Mouse (Mus musculus): ENCODE results near the gene Pdk2. TPM values are rescaled to one million over a fixed set of nuclear protein-coding genes. Genes with fewer than 3 reads are reported as not detected.

Pdk2 gene
- polyA plus RNA-seq, 1 experiment = 167 TPM

DNA sequence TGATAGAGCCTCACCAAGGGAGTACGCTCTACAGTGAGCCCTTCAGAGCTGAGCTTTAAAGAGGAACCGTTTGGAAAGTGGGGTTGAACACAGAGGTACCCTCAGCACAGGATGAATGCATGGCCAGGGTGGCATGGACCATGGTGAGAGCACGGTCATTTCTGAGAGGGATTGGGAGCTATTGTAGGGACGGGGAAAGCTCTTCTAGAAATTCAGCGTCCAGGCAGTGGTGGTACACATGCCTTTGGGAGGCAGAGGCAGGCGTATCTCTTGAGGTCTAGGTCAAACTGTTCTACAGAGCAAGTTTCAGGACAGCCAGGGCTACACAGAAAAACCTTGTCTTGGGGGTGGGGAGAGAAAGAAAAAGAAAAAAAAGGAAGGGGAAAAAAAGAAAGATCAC lies 44.2 kb downstream of the Pdk2 start:
- Histone ChIP-seq H3K4me1 (ENCODE audit: control insufficient read depth, insufficient read depth, insufficient read length, low read length) (peaks cover 54% of the 10 kb centered on the region), H3K36me3 (ENCODE audit: control insufficient read depth, insufficient read depth, low read length) (peaks cover 31% of the 10 kb centered on the region), H3K27ac (ENCODE audit: insufficient read depth, low read depth, low read length) (peak overlapping the region; percentile 51), H3K27me3 (ENCODE audit: control insufficient read depth, insufficient read depth, low read length) (no peaks in the 10 kb centered on the region), H3K4me3 (ENCODE audit: low read depth, low read length) (no peak overlapping the region)
- WGBS = 88% methylated on average over 6 of the region's 6 CpGs
- TF ChIP-seq CTCF (IDR thresholded peaks at IDR 0.05; ENCODE audit: extremely low read depth, insufficient read length, insufficient replicate concordance, low read depth, low read length) = no peak
- no peak for TF ChIP-seq POLR2A (IDR thresholded peaks at IDR 0.05; ENCODE audit: low read depth, low read length)

DNA sequence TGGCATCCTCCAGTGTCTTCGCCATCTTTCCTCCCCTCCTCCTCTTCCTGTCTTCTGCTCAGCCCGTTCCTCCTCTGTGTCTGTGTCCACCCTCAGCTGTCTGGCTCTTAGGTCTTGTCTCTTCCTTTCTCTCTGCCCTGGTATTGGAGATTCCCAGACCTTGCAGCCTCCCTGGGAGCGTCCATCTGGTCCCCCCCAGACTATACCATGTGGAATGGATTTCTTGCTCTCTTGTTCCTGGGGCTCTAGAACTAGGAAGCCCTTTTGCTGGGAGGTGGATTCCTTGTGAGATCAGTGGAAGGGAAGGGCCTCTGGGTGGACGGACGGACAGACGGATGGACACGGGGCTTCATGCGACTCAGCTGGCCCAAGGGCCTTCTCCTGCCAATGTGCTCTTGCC lies 45.1 kb downstream of the Pdk2 start:
- 78% methylated on average over 8 of the region's 8 CpGs for WGBS
- Histone ChIP-seq H3K4me3 (ENCODE audit: low read depth, low read length) (no peak overlapping the region), H3K4me1 (ENCODE audit: control insufficient read depth, insufficient read depth, insufficient read length, low read length) (peaks cover 53% of the 10 kb centered on the region), H3K27ac (ENCODE audit: insufficient read depth, low read depth, low read length) (no peak overlapping the region), H3K27me3 (ENCODE audit: control insufficient read depth, insufficient read depth, low read length) (no peaks in the 10 kb centered on the region), H3K36me3 (ENCODE audit: control insufficient read depth, insufficient read depth, low read length) (peaks cover 23% of the 10 kb centered on the region)
- no peak for TF ChIP-seq POLR2A (IDR thresholded peaks at IDR 0.05; ENCODE audit: low read depth, low read length)
- no peak for TF ChIP-seq CTCF (IDR thresholded peaks at IDR 0.05; ENCODE audit: extremely low read depth, insufficient read length, insufficient replicate concordance, low read depth, low read length)

DNA sequence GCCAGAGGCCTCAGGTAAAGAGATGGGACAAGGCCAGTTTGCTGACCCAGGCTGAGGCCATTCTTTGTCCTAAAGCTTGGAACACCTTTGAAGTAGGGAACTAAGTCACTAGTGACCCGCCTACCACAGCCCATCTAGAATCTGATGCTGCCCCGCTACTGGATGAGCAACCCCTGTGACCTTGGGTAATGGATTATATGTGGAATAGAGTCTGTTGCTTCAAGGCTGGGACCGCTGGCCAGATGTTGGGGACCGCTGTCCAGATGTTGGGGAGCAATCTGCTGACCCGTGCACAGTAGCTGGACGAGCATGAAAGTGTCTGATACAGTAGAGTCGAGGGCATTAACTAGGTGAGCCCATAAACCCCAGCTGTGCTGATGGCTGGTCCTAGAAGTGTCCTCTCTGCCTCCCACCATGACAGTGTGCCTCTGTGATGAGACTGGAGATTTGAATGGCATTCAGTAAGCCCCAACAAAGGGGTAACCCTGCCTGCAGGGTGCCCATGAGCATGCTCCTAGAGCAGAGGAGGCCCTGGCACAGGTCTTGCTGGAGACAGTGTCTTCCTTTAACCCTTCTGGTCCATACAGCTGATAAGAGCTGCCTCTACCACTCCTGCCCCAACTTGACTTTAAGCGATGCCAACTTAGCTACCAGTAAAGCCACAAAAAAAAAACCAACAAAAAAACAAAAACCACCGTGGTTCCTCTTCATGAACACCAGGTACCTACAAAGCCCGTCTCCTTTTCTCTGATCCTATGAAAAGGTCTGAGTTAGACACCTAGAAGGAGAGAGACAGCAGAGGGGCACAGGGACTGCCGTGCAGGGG lies 46.0 kb downstream of the Pdk2 start:
- H3K27ac ChIP-seq (ENCODE audit: insufficient read depth, low read depth, low read length) = no peak overlapping the region
- WGBS = 75% methylated on average over 11 of the region's 11 CpGs
- H3K4me1 ChIP-seq (ENCODE audit: control insufficient read depth, insufficient read depth, insufficient read length, low read length) = peaks cover 46% of the 10 kb centered on the region
- no peak overlapping the region for H3K4me3 ChIP-seq (ENCODE audit: low read depth, low read length)
- peaks cover 17% of the 10 kb centered on the region for H3K36me3 ChIP-seq (ENCODE audit: control insufficient read depth, insufficient read depth, low read length)
- TF ChIP-seq CTCF (IDR thresholded peaks at IDR 0.05; ENCODE audit: extremely low read depth, insufficient read length, insufficient replicate concordance, low read depth, low read length) = no peak
- TF ChIP-seq POLR2A (IDR thresholded peaks at IDR 0.05; ENCODE audit: low read depth, low read length) = no peak
- H3K27me3 ChIP-seq (ENCODE audit: control insufficient read depth, insufficient read depth, low read length) = no peaks in the 10 kb centered on the region

GRCm38 (mm10) chr11:94994208-94994814 lies 46.8 kb downstream of the Pdk2 start:
- no peak for TF ChIP-seq CTCF (IDR thresholded peaks at IDR 0.05; ENCODE audit: extremely low read depth, insufficient read length, insufficient replicate concordance, low read depth, low read length)
- TF ChIP-seq POLR2A (IDR thresholded peaks at IDR 0.05; ENCODE audit: low read depth, low read length) = peak; percentile 2; the same call in 1 of the 2 replicates
- H3K4me3 ChIP-seq (ENCODE audit: low read depth, low read length) = peak overlapping the region; percentile 66
- H3K4me1 ChIP-seq (ENCODE audit: control insufficient read depth, insufficient read depth, insufficient read length, low read length) = peaks cover 50% of the 10 kb centered on the region
- WGBS = 49% methylated on average over 10 of the region's 10 CpGs
- H3K27me3 ChIP-seq (ENCODE audit: control insufficient read depth, insufficient read depth, low read length) = no peaks in the 10 kb centered on the region
- H3K36me3 ChIP-seq (ENCODE audit: control insufficient read depth, insufficient read depth, low read length) = peaks cover 12% of the 10 kb centered on the region
- peak overlapping the region; percentile 61; the same call in 1 of the 2 replicates for H3K27ac ChIP-seq (ENCODE audit: insufficient read depth, low read depth, low read length)

- TF ChIP-seq POLR2A (IDR thresholded peaks at IDR 0.05; ENCODE audit: low read depth, low read length) (peak; percentile 84), CTCF (IDR thresholded peaks at IDR 0.05; ENCODE audit: extremely low read depth, insufficient read length, insufficient replicate concordance, low read depth, low read length) (no peak)
- Histone ChIP-seq H3K4me3 (ENCODE audit: low read depth, low read length) (peak overlapping the region; percentile 66), H3K4me1 (ENCODE audit: control insufficient read depth, insufficient read depth, insufficient read length, low read length) (peaks cover 48% of the 10 kb centered on the region), H3K27ac (ENCODE audit: insufficient read depth, low read depth, low read length) (peak overlapping the region; percentile 73), H3K27me3 (ENCODE audit: control insufficient read depth, insufficient read depth, low read length) (no peaks in the 10 kb centered on the region), H3K36me3 (ENCODE audit: control insufficient read depth, insufficient read depth, low read length) (peaks cover 9% of the 10 kb centered on the region)
- WGBS = under 1% methylated on average over 22 of the region's 22 CpGs
Measured at GRCm38 (mm10) chr11:94992754-94993606, 48.2 kb downstream of the Pdk2 start.

GRCm38 (mm10) chr11:94992480-94992753 lies 48.7 kb downstream of the Pdk2 start:
- Histone ChIP-seq H3K36me3 (ENCODE audit: control insufficient read depth, insufficient read depth, low read length) (peaks cover 9% of the 10 kb centered on the region), H3K27me3 (ENCODE audit: control insufficient read depth, insufficient read depth, low read length) (no peaks in the 10 kb centered on the region), H3K4me1 (ENCODE audit: control insufficient read depth, insufficient read depth, insufficient read length, low read length) (peaks cover 47% of the 10 kb centered on the region), H3K27ac (ENCODE audit: insufficient read depth, low read depth, low read length) (peak overlapping the region; percentile 73), H3K4me3 (ENCODE audit: low read depth, low read length) (peak overlapping the region; percentile 66)
- no peak for TF ChIP-seq POLR2A (IDR thresholded peaks at IDR 0.05; ENCODE audit: low read depth, low read length)
- no peak for TF ChIP-seq CTCF (IDR thresholded peaks at IDR 0.05; ENCODE audit: extremely low read depth, insufficient read length, insufficient replicate concordance, low read depth, low read length)
- 2% methylated on average over 20 of the region's 20 CpGs for WGBS
